Mouse (Mus musculus) lung, postnatal 0 days (tissue): ENCODE measurements around the gene Mycbpap.

Experiments used
- CTCF ChIP-seq: IDR thresholded peaks from 2 replicates; pipeline ENCODE4 v1.5.1; 2016; ENCODE audit warnings: antibody characterized with exemption, mild to moderate bottlenecking
- EP300 ChIP-seq: IDR thresholded peaks from 2 replicates; pipeline ENCODE4 v1.6.1; 2016; ENCODE audit warnings: antibody characterized with exemption, mild to moderate bottlenecking, control low read depth

- peak; percentile 97 for TF ChIP-seq CTCF
- TF ChIP-seq EP300 = no peak
Measured at GRCm38 (mm10) chr11:94543932-94544331, 22.4 kb upstream of the Mycbpap start.
